Mouse (Mus musculus) kidney, postnatal 25 days (tissue): ENCODE data around the gene Flt3l.
"Not testable (repeated sequence)": the region's sequence is repeated elsewhere in the genome, so short reads cannot be mapped to it uniquely, and the experiment has no call there.

Experiments
- DNase-seq, 2 experiments: peaks; one replicate each; pipeline ENCODE4 v3.0.0; 2021; ENCODE audit warnings: mixed read lengths in 2 of 2

Gene Flt3l

GRCm38 (mm10) chr7:45135993-45136567 lies at the start of gene Flt3l, which contains the start of gene Gm45713:
TSS of gene Flt3l (minus strand) at chr7:45136432.
TSS of gene Gm45713 (minus strand) at chr7:45136231.
- peak; percentile 93 to 95 for DNase-seq

GRCm38 (mm10) chr7:45185921-45186320 lies 49.7 kb upstream of the Flt3l start:
- DNase-seq: no peak

- DNase-seq: no peak
Observed at GRCm38 (mm10) chr7:45183672-45184071, 47.4 kb upstream of the Flt3l start.

GRCm38 (mm10) chr7:45182606-45183005 lies 46.4 kb upstream of the Flt3l start:
- DNase-seq: peak; percentile 32 to 69

- peak; percentile 91 to 97 for DNase-seq
Observed at GRCm38 (mm10) chr7:45182199-45182601, 46.0 kb upstream of the Flt3l start.

GRCm38 (mm10) chr7:45181540-45181939 lies 45.3 kb upstream of the Flt3l start:
- DNase-seq: no peak

GRCm38 (mm10) chr7:45180896-45181477 lies 44.8 kb upstream of the Flt3l start, which contains the start of gene Pth2:
TSS of gene Pth2 (plus strand) at chr7:45180995.
- DNase-seq: no peak

GRCm38 (mm10) chr7:45179469-45179868 lies 43.2 kb upstream of the Flt3l start, which contains the start of gene Gfy:
TSS of gene Gfy (minus strand) at chr7:45179569.
- no peak for DNase-seq

- no peak for DNase-seq
Observed at GRCm38 (mm10) chr7:45178550-45178949, 42.3 kb upstream of the Flt3l start.

- no peak for DNase-seq
Observed at GRCm38 (mm10) chr7:45176356-45176755, 40.1 kb upstream of the Flt3l start.

- DNase-seq: no peak
Observed at GRCm38 (mm10) chr7:45175929-45176328, 39.7 kb upstream of the Flt3l start.

GRCm38 (mm10) chr7:45175398-45175797 lies 39.2 kb upstream of the Flt3l start:
- DNase-seq: no peak

GRCm38 (mm10) chr7:45174567-45175280 lies 38.5 kb upstream of the Flt3l start:
- no peak for DNase-seq

- not testable (repeated sequence) for DNase-seq
Observed at GRCm38 (mm10) chr7:45173772-45174171, 37.5 kb upstream of the Flt3l start.

GRCm38 (mm10) chr7:45172974-45173373 lies 36.7 kb upstream of the Flt3l start:
- peak in 1 of 2 experiments; percentile 29 for DNase-seq

GRCm38 (mm10) chr7:45169495-45169894 lies 33.3 kb upstream of the Flt3l start:
- no peak for DNase-seq

- no peak for DNase-seq
Observed at GRCm38 (mm10) chr7:45168656-45169055, 32.4 kb upstream of the Flt3l start.

GRCm38 (mm10) chr7:45167761-45168445 lies 31.7 kb upstream of the Flt3l start:
- DNase-seq: no peak

- no peak for DNase-seq
Observed at GRCm38 (mm10) chr7:45166950-45167401, 30.7 kb upstream of the Flt3l start.

- DNase-seq: no peak
Observed at GRCm38 (mm10) chr7:45165701-45166100, 29.5 kb upstream of the Flt3l start.

GRCm38 (mm10) chr7:45164833-45165232 lies 28.6 kb upstream of the Flt3l start:
- DNase-seq: no peak

GRCm38 (mm10) chr7:45163735-45164490 lies 27.7 kb upstream of the Flt3l start, which contains the start of gene Slc17a7:
TSS of gene Slc17a7 (plus strand) at chr7:45163949.
- DNase-seq: peak; percentile 48 to 61
